Mouse (Mus musculus): ENCODE measurements at regions not wholly inside any gene's neighbourhood (a gene's known extent, or its start where the extent isn't known, plus 50 kb on each side); places are given as distances from the start of the nearest gene placed in this dataset.
A peak's percentile ranks its signal among the peaks of the same experiment; 100 is the strongest.

- ATAC-seq (ENCODE audit: insufficient read depth, low read depth), result no peak
- H3K9ac ChIP-seq (replicated peaks; ENCODE audit: low read depth, low read length), result no peak overlapping the region
- WGBS, result 76% methylated on average over 1 of the region's 1 CpGs
These were observed 946.4 kb downstream of the Rapgef2 start for GRCm38 (mm10) chr3:78339891-78340290.

GRCm38 (mm10) chr3:78311630-78312406, 974.5 kb downstream of the Rapgef2 start:
- no peak overlapping the region for H3K4me2 ChIP-seq (ENCODE audit: low read depth, low read length)
- DNase-seq (ENCODE audit: low spot score) (no peak), ATAC-seq (ENCODE audit: insufficient read depth, low read depth) (no peak)
- TF ChIP-seq EP300 (IDR thresholded peaks at IDR 0.05; ENCODE audit: low read depth), result no peak
- TF ChIP-seq CTCF (IDR thresholded peaks at IDR 0.05; ENCODE audit: low read depth), result no peak
- H3K4me1 ChIP-seq (ENCODE audit: control insufficient read depth, insufficient read depth), result no peaks in the 10 kb centered on the region
- H3K36me3 ChIP-seq (replicated peaks; ENCODE audit: control insufficient read depth, insufficient read depth, low read length), result no peaks in the 10 kb centered on the region
- no peaks in the 10 kb centered on the region for H3K27me3 ChIP-seq (ENCODE audit: control insufficient read depth, insufficient read depth, low read length)
- no peak overlapping the region for H3K27ac ChIP-seq (ENCODE audit: low read depth)
- no peak overlapping the region for H3K9ac ChIP-seq (replicated peaks; ENCODE audit: low read depth, low read length)
- H3K4me3 ChIP-seq (ENCODE audit: low read depth, low read length), result no peak overlapping the region
- WGBS, result 73% methylated on average over 7 of the region's 7 CpGs
- no peaks in the 10 kb centered on the region for H3K9me3 ChIP-seq (replicated peaks; ENCODE audit: control insufficient read depth, low read length)

More at GRCm38 (mm10) chr3:78339891-78340290, 946.4 kb downstream of the Rapgef2 start:
- Histone ChIP-seq H3K4me1 (ENCODE audit: control insufficient read depth, insufficient read depth) (no peaks in the 10 kb centered on the region), H3K27me3 (ENCODE audit: control insufficient read depth, insufficient read depth, low read length) (no peaks in the 10 kb centered on the region), H3K9me3 (replicated peaks; ENCODE audit: control insufficient read depth, low read length) (no peaks in the 10 kb centered on the region), H3K27ac (ENCODE audit: low read depth) (no peak overlapping the region), H3K36me3 (replicated peaks; ENCODE audit: control insufficient read depth, insufficient read depth, low read length) (no peaks in the 10 kb centered on the region), H3K4me3 (ENCODE audit: low read depth, low read length) (no peak overlapping the region), H3K4me2 (ENCODE audit: low read depth, low read length) (no peak overlapping the region)
- no peak for DNase-seq (ENCODE audit: low spot score)
- no peak for TF ChIP-seq EP300 (IDR thresholded peaks at IDR 0.05; ENCODE audit: low read depth)
- no peak for TF ChIP-seq CTCF (IDR thresholded peaks at IDR 0.05; ENCODE audit: low read depth)

- ATAC-seq (ENCODE audit: insufficient read depth, low read depth) (no peak), DNase-seq (ENCODE audit: low spot score) (peak; percentile 7)
- no peaks in the 10 kb centered on the region for H3K4me1 ChIP-seq (ENCODE audit: control insufficient read depth, insufficient read depth)
- H3K27ac ChIP-seq (ENCODE audit: low read depth), result no peak overlapping the region
- TF ChIP-seq EP300 (IDR thresholded peaks at IDR 0.05; ENCODE audit: low read depth) (no peak), CTCF (IDR thresholded peaks at IDR 0.05; ENCODE audit: low read depth) (no peak)
- no peaks in the 10 kb centered on the region for H3K36me3 ChIP-seq (replicated peaks; ENCODE audit: control insufficient read depth, insufficient read depth, low read length)
- no peaks in the 10 kb centered on the region for H3K9me3 ChIP-seq (replicated peaks; ENCODE audit: control insufficient read depth, low read length)
- no peak overlapping the region for H3K9ac ChIP-seq (replicated peaks; ENCODE audit: low read depth, low read length)
- no peaks in the 10 kb centered on the region for H3K27me3 ChIP-seq (ENCODE audit: control insufficient read depth, insufficient read depth, low read length)
- H3K4me2 ChIP-seq (ENCODE audit: low read depth, low read length), result no peak overlapping the region
- H3K4me3 ChIP-seq (ENCODE audit: low read depth, low read length), result no peak overlapping the region
These were observed 985.8 kb downstream of the Rapgef2 start for GRCm38 (mm10) chr3:78300506-78300905.

GRCm38 (mm10) chr3:78291894-78292293, 994.4 kb downstream of the Rapgef2 start:
- Histone ChIP-seq H3K9ac (replicated peaks; ENCODE audit: low read depth, low read length) (no peak overlapping the region), H3K4me1 (ENCODE audit: control insufficient read depth, insufficient read depth) (no peaks in the 10 kb centered on the region), H3K4me2 (ENCODE audit: low read depth, low read length) (no peak overlapping the region), H3K4me3 (ENCODE audit: low read depth, low read length) (no peak overlapping the region), H3K9me3 (replicated peaks; ENCODE audit: control insufficient read depth, low read length) (no peaks in the 10 kb centered on the region), H3K27ac (ENCODE audit: low read depth) (no peak overlapping the region), H3K27me3 (ENCODE audit: control insufficient read depth, insufficient read depth, low read length) (no peaks in the 10 kb centered on the region), H3K36me3 (replicated peaks; ENCODE audit: control insufficient read depth, insufficient read depth, low read length) (no peaks in the 10 kb centered on the region)
- DNase-seq (ENCODE audit: low spot score), result no peak
- ATAC-seq (ENCODE audit: insufficient read depth, low read depth), result no peak
- TF ChIP-seq EP300 (IDR thresholded peaks at IDR 0.05; ENCODE audit: low read depth), result no peak
- TF ChIP-seq CTCF (IDR thresholded peaks at IDR 0.05; ENCODE audit: low read depth), result no peak
- 63% methylated on average over 3 of the region's 3 CpGs for WGBS

- no peak overlapping the region for H3K9ac ChIP-seq (replicated peaks; ENCODE audit: low read depth, low read length)
- no peak overlapping the region for H3K27ac ChIP-seq (ENCODE audit: low read depth)
- no peaks in the 10 kb centered on the region for H3K36me3 ChIP-seq (replicated peaks; ENCODE audit: control insufficient read depth, insufficient read depth, low read length)
- ATAC-seq (ENCODE audit: insufficient read depth, low read depth), result no peak
- no peak overlapping the region for H3K4me2 ChIP-seq (ENCODE audit: low read depth, low read length)
- WGBS, result 76% methylated on average over 3 of the region's 3 CpGs
- no peak for DNase-seq (ENCODE audit: low spot score)
- no peaks in the 10 kb centered on the region for H3K9me3 ChIP-seq (replicated peaks; ENCODE audit: control insufficient read depth, low read length)
- TF ChIP-seq CTCF (IDR thresholded peaks at IDR 0.05; ENCODE audit: low read depth) (no peak), EP300 (IDR thresholded peaks at IDR 0.05; ENCODE audit: low read depth) (no peak)
- H3K4me1 ChIP-seq (ENCODE audit: control insufficient read depth, insufficient read depth), result no peaks in the 10 kb centered on the region
- H3K4me3 ChIP-seq (ENCODE audit: low read depth, low read length), result no peak overlapping the region
- no peaks in the 10 kb centered on the region for H3K27me3 ChIP-seq (ENCODE audit: control insufficient read depth, insufficient read depth, low read length)
These were observed 1002.2 kb downstream of the Rapgef2 start for GRCm38 (mm10) chr3:78284071-78284470.

- no peak overlapping the region for H3K4me2 ChIP-seq (ENCODE audit: low read depth, low read length)
- TF ChIP-seq EP300 (IDR thresholded peaks at IDR 0.05; ENCODE audit: low read depth), result no peak
- no peak for TF ChIP-seq CTCF (IDR thresholded peaks at IDR 0.05; ENCODE audit: low read depth)
- no peak overlapping the region for H3K9ac ChIP-seq (replicated peaks; ENCODE audit: low read depth, low read length)
- no peaks in the 10 kb centered on the region for H3K4me1 ChIP-seq (ENCODE audit: control insufficient read depth, insufficient read depth)
- H3K36me3 ChIP-seq (replicated peaks; ENCODE audit: control insufficient read depth, insufficient read depth, low read length), result no peaks in the 10 kb centered on the region
- DNase-seq (ENCODE audit: low spot score) (no peak), ATAC-seq (ENCODE audit: insufficient read depth, low read depth) (no peak)
- H3K9me3 ChIP-seq (replicated peaks; ENCODE audit: control insufficient read depth, low read length), result no peaks in the 10 kb centered on the region
- 69% methylated on average over 7 of the region's 7 CpGs for WGBS
- H3K27me3 ChIP-seq (ENCODE audit: control insufficient read depth, insufficient read depth, low read length), result no peaks in the 10 kb centered on the region
- no peak overlapping the region for H3K4me3 ChIP-seq (ENCODE audit: low read depth, low read length)
- no peak overlapping the region for H3K27ac ChIP-seq (ENCODE audit: low read depth)
These were observed 1049.4 kb downstream of the Rapgef2 start for GRCm38 (mm10) chr3:78236920-78237319.
